Mouse (Mus musculus) intestine, embryonic 16.5 days (tissue): ENCODE results near the gene Vps18. TPM values are rescaled to one million over a fixed set of nuclear protein-coding genes. Genes with fewer than 3 reads are reported as not detected.

Source experiments
- ATAC-seq: fragments of 200-750 bp; cut with Nextera tagmentation; 2 replicates; pipeline ENCODE4 v1.8.0; 2017; ENCODE audit warnings: moderate TSS enrichment, moderate library complexity
- H3K27ac ChIP-seq: fragments of 300-500 bp; sonication (generic); 2 replicates; pipeline ENCODE4 v1.5.1; 2014; ENCODE audit warnings: mild to moderate bottlenecking, low read length
- H3K27me3 ChIP-seq: fragments of 300-500 bp; sonication (generic); replicated peaks from 2 replicates; pipeline ENCODE4 v1.6.1; 2014; ENCODE audit warnings: low read length, control low read depth, mixed read lengths; ENCODE audit not compliant: control insufficient read depth, insufficient read depth
- H3K36me3 ChIP-seq: fragments of 300-500 bp; sonication (generic); 2 replicates; pipeline ENCODE4 v1.6.1; 2014; ENCODE audit warnings: low read length, control low read depth; ENCODE audit not compliant: control insufficient read depth, insufficient read depth
- H3K4me1 ChIP-seq: fragments of 300-500 bp; sonication (generic); 2 replicates; pipeline ENCODE4 v1.6.1; 2014; ENCODE audit warnings: low read length, control low read depth, mixed read lengths; ENCODE audit not compliant: control insufficient read depth, insufficient read depth
- H3K4me2 ChIP-seq: fragments of 300-500 bp; sonication (generic); 2 replicates; pipeline ENCODE4 v1.6.1; 2014; ENCODE audit warnings: low read depth, low read length, control low read depth
- H3K4me3 ChIP-seq: fragments of 300-500 bp; sonication (generic); 2 replicates; pipeline ENCODE4 v1.5.1; 2014; ENCODE audit warnings: mild to moderate bottlenecking, low read length
- H3K9ac ChIP-seq: fragments of 300-500 bp; sonication (generic); 2 replicates; pipeline ENCODE4 v1.6.1; 2014; ENCODE audit warnings: low read depth, low read length
- H3K9me3 ChIP-seq: fragments of 300-500 bp; sonication (generic); 2 replicates; pipeline ENCODE4 v1.6.1; 2016; ENCODE audit warnings: low read length, control low read depth; ENCODE audit not compliant: control insufficient read depth
- WGBS: fragments of 180-500 bp; shearing (Covaris S2); extraction: QIAGEN DNeasy Blood & Tissue Kit; methylation state at CpG from one replicate; pipeline ENCODE4 v1.1.7; 2014; 5-methylcytosine and 5-hydroxymethylcytosine counted together
- polyA plus RNA-seq: library from polyadenylated mRNA; unstranded; fragments of >200 nt; fragmentation: Nextera tagmentation; extraction: Ambion mirVana; gene quantifications from 2 replicates; pipeline ENCODE4 v1.2.1, GENCODE M21; 2015

Gene Vps18
- polyA plus RNA-seq, 1 experiment from 2014 or later = 25.5 TPM

DNA sequence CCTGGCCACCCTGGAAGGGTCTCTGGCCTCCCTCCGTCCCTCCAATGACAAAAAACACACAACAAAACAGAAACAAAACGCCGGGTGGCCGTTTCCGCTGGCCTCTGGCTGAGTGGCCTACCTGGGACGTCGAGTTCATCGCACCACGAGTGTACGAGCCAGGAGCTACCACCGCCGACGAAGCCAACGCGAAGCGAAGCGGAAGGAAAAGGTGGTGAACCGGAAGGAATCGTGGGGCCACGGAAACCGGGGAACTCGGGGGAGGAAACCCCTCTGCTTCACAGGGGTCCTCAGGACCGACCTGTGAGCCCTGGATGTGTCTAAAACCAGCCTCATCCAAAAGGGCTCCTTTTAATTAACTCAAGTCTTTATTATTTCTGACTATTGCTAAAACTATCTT is 10.7 kb upstream of the Vps18 start:
- Histone ChIP-seq H3K36me3 (no peaks in the 10 kb centered on the region), H3K4me2 (no peak overlapping the region), H3K9me3 (no peaks in the 10 kb centered on the region), H3K4me3 (no peak overlapping the region), H3K27me3 (no peaks in the 10 kb centered on the region), H3K4me1 (0 out of 2 replicates have a peak, but pooled peaks cover 3% of the 10 kb centered on the region), H3K27ac (no peak overlapping the region), H3K9ac (no peak overlapping the region)
- WGBS = 88% methylated on average over 23 of the region's 23 CpGs
- no peak for ATAC-seq

DNA sequence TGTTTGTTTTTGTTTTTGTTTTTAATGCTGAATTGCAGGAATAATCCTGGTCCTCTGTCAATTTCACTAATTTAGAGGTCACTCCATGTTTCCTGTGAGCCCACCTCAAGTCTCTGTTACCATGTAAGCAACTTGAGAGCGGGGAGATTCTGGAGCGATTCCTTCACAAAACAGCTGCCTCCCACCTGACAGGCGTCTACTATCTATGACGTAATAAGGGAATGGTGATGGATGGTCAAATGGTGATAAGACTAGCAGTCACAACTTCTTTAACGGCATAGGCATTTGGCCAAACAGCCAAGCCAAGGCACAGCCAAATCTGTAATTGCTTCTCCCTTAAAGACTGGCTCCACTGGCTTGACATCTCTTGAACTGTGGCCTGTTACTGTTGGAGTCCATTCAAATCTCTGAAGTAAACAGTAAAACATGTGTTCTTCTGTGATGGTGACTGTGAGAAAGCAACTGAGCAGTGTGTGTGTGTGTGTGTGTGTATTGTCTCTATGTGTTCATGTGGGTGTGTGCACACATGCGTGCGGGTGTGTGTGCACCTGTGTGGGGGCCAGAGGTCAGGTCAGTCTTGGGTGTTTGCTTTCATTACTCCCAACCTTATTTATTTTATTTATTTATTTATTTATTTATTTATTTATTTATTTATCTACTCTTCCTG is 6.5 kb upstream of the Vps18 start:
- no peaks in the 10 kb centered on the region for H3K27me3 ChIP-seq
- no peaks in the 10 kb centered on the region for H3K36me3 ChIP-seq
- H3K9me3 ChIP-seq = no peaks in the 10 kb centered on the region
- 67% methylated on average over 7 of the region's 7 CpGs for WGBS
- H3K4me1 ChIP-seq = no peaks in the 10 kb centered on the region
- H3K27ac ChIP-seq = no peak overlapping the region
- H3K9ac ChIP-seq = no peak overlapping the region
- no peak for ATAC-seq
- H3K4me3 ChIP-seq = no peak overlapping the region
- no peak overlapping the region for H3K4me2 ChIP-seq

DNA sequence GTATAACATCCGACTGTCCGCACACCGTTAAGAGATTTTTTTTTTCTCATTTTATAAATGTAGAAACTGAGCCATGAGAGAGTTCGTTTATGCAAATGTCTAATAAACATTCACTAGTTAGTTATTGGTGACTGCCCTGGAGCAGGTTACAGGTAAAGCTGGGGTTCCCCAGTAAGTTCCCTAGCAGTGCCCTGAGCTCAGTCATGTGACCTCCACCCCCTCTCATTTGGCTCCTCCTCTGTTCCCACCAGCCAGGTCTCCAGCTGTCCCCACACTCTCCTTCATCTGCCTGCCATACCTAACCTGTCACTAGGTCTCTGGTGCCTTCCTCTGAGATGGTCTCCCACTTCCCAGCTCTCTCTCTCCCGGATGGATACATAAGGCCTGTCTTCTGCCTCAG is 1.2 kb upstream of the Vps18 start:
- Histone ChIP-seq H3K4me3 (no peak overlapping the region), H3K4me2 (no peak overlapping the region), H3K4me1 (peaks cover 4% of the 10 kb centered on the region; the same call in 1 of the 2 replicates), H3K9me3 (no peaks in the 10 kb centered on the region), H3K27me3 (no peaks in the 10 kb centered on the region), H3K27ac (no peak overlapping the region), H3K9ac (no peak overlapping the region), H3K36me3 (0 out of 2 replicates have a peak, but pooled peaks cover 1% of the 10 kb centered on the region)
- no peak for ATAC-seq
- 89% methylated on average over 5 of the region's 5 CpGs for WGBS

DNA sequence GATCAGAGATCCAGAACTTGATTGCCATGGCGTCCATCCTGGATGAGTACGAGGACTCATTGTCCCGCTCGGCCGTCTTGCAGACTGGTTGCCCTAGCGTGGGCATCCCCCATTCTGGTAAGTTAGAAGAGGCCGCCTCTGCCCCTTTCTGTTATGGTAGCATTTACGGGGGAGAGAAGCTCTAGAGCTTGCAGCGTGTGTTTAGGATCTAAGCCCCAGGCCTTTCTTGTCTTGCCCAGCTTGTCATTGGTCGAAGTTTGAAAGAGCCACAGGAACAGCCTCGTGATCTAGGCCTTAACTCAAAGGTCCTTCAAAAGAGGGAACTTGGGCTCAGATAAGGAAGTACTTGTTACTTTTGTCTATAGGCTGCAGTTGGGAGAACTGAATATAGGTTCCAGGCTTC is 475 bp downstream of the Vps18 start:
- Histone ChIP-seq H3K27me3 (no peaks in the 10 kb centered on the region), H3K4me3 (peak overlapping the region; percentile 78), H3K4me1 (peaks cover 4% of the 10 kb centered on the region; the same call in 1 of the 2 replicates), H3K36me3 (peaks cover 18% of the 10 kb centered on the region), H3K27ac (peak overlapping the region; percentile 85), H3K9ac (peak overlapping the region; percentile 83), H3K4me2 (peak overlapping the region; percentile 84), H3K9me3 (no peaks in the 10 kb centered on the region)
- ATAC-seq = peak; percentile 23
- WGBS = under 1% methylated on average over 11 of the region's 11 CpGs

DNA sequence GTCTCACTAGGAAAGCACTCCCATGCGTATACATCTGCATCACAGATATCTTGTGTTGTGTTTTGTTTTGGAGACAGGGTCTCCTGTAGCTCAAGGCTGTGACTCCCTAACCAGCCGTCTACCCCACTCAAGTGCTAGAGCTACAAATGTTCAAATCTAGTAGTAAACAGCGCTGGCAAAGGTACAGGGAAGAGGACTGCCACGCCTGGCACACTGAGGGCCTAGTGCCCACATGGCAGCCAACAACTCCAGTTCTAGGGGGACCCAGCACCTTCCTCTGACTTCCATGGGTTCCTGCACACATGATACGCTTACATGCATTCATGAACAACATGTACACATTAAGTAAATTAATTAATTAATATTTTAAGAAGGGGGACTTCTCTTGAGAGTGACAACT is 3.7 kb downstream of the Vps18 start:
- Histone ChIP-seq H3K9ac (no peak overlapping the region), H3K4me1 (peaks cover 4% of the 10 kb centered on the region), H3K4me3 (no peak overlapping the region), H3K27me3 (no peaks in the 10 kb centered on the region), H3K36me3 (peaks cover 25% of the 10 kb centered on the region), H3K4me2 (no peak overlapping the region), H3K27ac (no peak overlapping the region), H3K9me3 (no peaks in the 10 kb centered on the region)
- 87% methylated on average over 5 of the region's 5 CpGs for WGBS
- ATAC-seq = no peak

DNA sequence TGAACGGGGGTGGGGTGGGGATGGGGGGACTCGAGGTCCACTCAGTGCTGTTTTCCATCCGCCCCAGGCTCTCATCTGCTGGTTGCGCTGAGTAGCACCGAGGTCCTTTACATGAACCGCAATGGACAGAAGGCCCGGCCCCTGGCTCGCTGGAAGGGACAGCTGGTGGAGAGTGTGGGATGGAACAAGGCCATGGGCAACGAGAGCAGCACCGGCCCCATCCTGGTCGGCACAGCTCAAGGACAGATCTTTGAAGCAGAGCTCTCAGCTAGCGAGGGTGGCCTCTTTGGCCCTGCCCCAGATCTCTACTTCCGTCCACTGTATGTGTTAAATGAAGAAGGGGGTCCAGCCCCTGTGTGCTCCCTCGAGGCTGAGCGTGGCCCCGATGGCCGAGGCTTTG is 4.3 kb downstream of the Vps18 start:
- H3K27ac ChIP-seq = no peak overlapping the region
- H3K9ac ChIP-seq = no peak overlapping the region
- H3K4me3 ChIP-seq = no peak overlapping the region
- H3K36me3 ChIP-seq = peaks cover 31% of the 10 kb centered on the region
- no peaks in the 10 kb centered on the region for H3K9me3 ChIP-seq
- no peak overlapping the region for H3K4me2 ChIP-seq
- no peak for ATAC-seq
- H3K4me1 ChIP-seq = peaks cover 4% of the 10 kb centered on the region
- 93% methylated on average over 17 of the region's 17 CpGs for WGBS
- H3K27me3 ChIP-seq = no peaks in the 10 kb centered on the region

DNA sequence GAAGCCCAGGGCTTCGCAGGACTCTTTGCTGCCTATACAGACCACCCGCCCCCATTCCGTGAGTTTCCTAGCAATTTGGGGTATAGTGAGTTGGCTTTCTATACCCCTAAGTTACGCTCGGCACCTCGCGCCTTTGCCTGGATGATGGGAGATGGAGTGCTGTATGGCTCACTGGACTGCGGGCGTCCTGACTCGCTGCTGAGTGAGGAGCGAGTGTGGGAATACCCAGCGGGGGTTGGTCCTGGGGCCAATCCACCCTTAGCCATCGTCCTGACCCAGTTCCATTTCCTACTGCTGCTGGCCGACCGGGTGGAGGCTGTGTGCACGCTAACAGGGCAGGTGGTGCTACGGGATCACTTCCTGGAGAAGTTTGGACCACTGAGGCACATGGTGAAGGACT is 4.8 kb downstream of the Vps18 start:
- WGBS = 93% methylated on average over 17 of the region's 17 CpGs
- Histone ChIP-seq H3K36me3 (peaks cover 31% of the 10 kb centered on the region), H3K4me1 (peaks cover 4% of the 10 kb centered on the region), H3K27me3 (no peaks in the 10 kb centered on the region), H3K4me3 (no peak overlapping the region), H3K4me2 (no peak overlapping the region), H3K27ac (no peak overlapping the region), H3K9me3 (no peaks in the 10 kb centered on the region), H3K9ac (no peak overlapping the region)
- no peak for ATAC-seq

DNA sequence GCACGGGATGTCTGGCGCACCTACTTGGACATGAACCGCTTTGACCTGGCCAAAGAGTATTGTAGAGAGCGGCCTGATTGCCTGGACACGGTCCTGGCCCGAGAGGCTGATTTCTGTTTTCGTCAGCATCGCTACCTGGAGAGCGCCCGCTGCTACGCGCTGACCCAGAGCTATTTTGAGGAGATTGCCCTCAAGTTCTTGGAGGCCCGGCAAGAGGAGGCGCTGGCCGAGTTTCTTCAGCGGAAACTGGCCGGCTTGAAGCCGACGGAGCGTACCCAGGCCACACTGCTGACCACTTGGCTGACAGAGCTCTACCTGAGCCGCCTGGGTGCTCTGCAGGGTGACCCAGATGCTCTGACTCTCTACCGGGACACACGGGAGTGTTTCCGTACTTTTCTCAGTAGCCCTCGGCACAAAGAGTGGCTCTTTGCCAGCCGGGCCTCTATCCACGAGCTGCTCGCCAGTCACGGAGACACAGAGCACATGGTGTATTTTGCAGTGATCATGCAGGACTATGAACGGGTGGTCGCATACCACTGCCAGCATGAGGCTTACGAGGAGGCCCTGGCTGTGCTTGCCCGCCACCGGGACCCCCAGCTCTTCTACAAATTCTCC is 5.3 kb downstream of the Vps18 start:
- H3K4me1 ChIP-seq = peaks cover 9% of the 10 kb centered on the region
- 94% methylated on average over 34 of the region's 34 CpGs for WGBS
- H3K36me3 ChIP-seq = peaks cover 34% of the 10 kb centered on the region
- no peak overlapping the region for H3K4me3 ChIP-seq
- no peaks in the 10 kb centered on the region for H3K27me3 ChIP-seq
- no peak overlapping the region for H3K9ac ChIP-seq
- no peak overlapping the region for H3K4me2 ChIP-seq
- H3K27ac ChIP-seq = no peak overlapping the region
- H3K9me3 ChIP-seq = no peaks in the 10 kb centered on the region
- no peak for ATAC-seq

DNA sequence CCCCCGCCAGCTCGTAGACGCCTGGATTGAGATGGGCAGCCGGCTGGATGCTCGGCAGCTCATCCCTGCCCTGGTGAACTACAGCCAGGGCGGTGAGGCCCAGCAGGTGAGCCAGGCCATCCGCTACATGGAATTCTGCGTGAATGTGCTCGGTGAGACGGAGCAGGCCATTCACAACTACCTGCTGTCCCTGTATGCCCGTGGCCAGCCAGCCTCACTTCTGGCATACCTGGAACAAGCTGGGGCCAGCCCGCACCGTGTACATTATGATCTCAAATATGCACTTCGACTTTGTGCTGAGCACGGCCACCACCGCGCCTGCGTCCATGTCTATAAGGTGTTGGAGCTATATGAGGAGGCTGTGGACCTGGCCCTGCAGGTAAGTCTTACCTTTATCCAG is 5.9 kb downstream of the Vps18 start:
- no peak overlapping the region for H3K9ac ChIP-seq
- 94% methylated on average over 18 of the region's 18 CpGs for WGBS
- no peak overlapping the region for H3K4me3 ChIP-seq
- H3K27me3 ChIP-seq = no peaks in the 10 kb centered on the region
- no peak overlapping the region for H3K27ac ChIP-seq
- no peaks in the 10 kb centered on the region for H3K9me3 ChIP-seq
- H3K4me2 ChIP-seq = no peak overlapping the region
- no peak for ATAC-seq
- H3K4me1 ChIP-seq = peaks cover 11% of the 10 kb centered on the region
- H3K36me3 ChIP-seq = peaks cover 35% of the 10 kb centered on the region
